Mouse (Mus musculus): ENCODE data around the gene Insm1. TPM values are rescaled to one million over a fixed set of nuclear protein-coding genes. Genes with fewer than 3 reads are reported as not detected.
A peak's percentile ranks its signal among the peaks of the same experiment; 100 is the strongest.

Insm1 gene
- polyA plus RNA-seq (2016; fragmentation: Nextera tagmentation; extraction: Ambion mirVana): 12.2 and 12.8 TPM in 2 replicates

DNA sequence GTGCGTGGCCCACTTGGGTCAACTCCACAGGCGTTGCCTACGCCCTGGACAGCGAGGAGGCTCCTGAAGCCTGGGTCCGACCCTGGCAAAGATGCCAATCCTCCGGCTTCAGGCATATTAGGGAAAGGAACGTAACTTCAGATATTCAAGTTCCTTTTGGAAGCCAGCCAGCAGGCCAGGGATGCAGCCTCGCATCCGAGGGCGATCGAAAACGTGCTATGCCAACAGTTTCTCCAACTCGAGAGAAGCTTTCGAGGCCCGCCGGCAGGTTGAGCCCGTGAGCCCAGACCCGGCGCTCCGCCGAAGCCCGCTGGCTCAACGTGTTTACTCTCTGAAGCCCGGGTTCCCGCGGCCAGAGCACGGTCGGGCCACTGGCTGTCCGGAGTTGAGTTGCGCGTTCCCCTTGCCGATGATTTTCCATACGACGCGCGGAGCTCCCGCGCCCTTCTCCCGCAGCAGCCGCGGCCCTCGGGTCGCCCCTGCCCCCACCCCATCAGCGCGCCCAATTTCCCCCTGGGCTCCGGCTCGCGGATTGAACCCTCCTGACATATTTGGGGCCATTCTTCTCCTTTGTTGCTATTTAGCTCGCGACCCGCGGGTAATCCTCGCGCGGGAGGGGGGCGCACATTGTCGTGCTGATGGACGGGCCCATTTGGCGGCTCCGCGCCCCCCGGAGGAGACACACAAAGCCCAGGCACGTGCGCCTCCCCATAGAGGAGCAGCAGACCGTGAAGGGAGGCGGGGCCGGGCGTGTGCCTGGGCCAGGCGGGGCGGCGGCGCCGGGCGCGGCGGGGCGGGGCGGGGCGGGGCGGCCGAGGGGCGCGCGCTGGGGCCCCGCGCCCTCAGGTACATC lies at the start of gene Insm1:
Insm1 (plus strand) TSS at position 846 of the 853 bp plus-strand sequence.
- Histone ChIP-seq H3K27me3 (peaks cover 58% of the 10 kb centered on the region), H3K9ac (replicated peaks) (peak within 1 kb of the TSS; percentile 90), H3K4me1 (peaks cover 70% of the 10 kb centered on the region), H3K36me3 (no peaks in the 10 kb centered on the region), H3K27ac (replicated peaks) (peak within 1 kb of the TSS; percentile 98), H3K4me3 (peak within 1 kb of the TSS; percentile 81), H3K4me2 (replicated peaks) (peak within 1 kb of the TSS; percentile 79), H3K9me3 (no peaks in the 10 kb centered on the region)
- under 1% methylated on average over 64 of the region's 86 CpGs for WGBS
- peak; percentile 71 for ATAC-seq (ENCODE audit: low FRiP score, low read depth)

DNA sequence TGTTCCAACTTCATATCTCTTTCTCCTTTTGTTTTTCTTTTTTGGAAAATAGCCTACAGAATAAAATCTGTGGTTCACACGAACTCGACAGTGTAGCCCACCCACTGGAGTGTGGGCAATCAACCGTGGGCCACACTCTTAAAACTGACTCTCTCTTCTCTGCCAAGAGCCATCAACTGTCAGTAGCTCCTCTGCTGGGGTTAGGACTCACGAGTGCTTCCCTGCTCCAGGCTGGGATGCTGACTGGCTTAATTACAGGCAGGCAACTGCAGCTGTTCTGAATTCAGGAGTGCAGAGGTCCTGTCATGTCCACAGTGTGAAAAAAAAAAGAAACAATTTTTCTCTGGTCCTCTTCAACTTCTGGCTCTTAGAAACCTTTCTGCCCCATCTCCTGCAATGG lies 49.6 kb upstream of the Insm1 start:
- no peak overlapping the region for H3K4me2 ChIP-seq (replicated peaks)
- H3K4me1 ChIP-seq: peaks cover 19% of the 10 kb centered on the region
- 50% methylated on average over 4 of the region's 4 CpGs for WGBS
- H3K27me3 ChIP-seq: no peaks in the 10 kb centered on the region
- ATAC-seq (ENCODE audit: low FRiP score, low read depth): no peak
- H3K27ac ChIP-seq (replicated peaks): no peak overlapping the region
- no peak overlapping the region for H3K9ac ChIP-seq (replicated peaks)
- no peaks in the 10 kb centered on the region for H3K36me3 ChIP-seq
- H3K9me3 ChIP-seq: no peaks in the 10 kb centered on the region
- no peak overlapping the region for H3K4me3 ChIP-seq

DNA sequence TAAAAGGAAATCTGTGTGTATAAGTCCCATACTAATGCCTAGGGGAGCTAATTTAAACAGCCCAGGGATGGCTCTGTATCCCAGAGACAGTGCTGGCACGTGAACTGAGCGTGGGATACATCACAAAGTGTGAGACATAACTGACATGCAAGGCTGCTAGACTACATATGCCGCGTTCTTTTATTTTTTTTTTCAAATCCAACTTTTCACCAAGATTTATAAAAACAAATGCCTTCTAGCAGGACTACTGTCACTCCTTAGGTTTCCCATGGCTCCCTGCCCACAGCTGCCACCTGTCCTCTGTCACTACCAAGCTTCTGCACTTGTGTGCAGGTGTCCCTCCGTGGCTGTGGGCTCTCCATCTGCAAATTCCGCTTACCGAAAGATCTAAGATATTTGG lies 47.5 kb upstream of the Insm1 start:
- H3K4me1 ChIP-seq: peaks cover 7% of the 10 kb centered on the region; the same call in 1 of the 2 replicates
- WGBS: 91% methylated on average over 7 of the region's 7 CpGs
- no peak for ATAC-seq (ENCODE audit: low FRiP score, low read depth)
- no peaks in the 10 kb centered on the region for H3K27me3 ChIP-seq
- no peak overlapping the region for H3K4me2 ChIP-seq (replicated peaks)
- no peak overlapping the region for H3K9ac ChIP-seq (replicated peaks)
- H3K27ac ChIP-seq (replicated peaks): no peak overlapping the region
- H3K9me3 ChIP-seq: no peaks in the 10 kb centered on the region
- H3K36me3 ChIP-seq: no peaks in the 10 kb centered on the region
- no peak overlapping the region for H3K4me3 ChIP-seq

DNA sequence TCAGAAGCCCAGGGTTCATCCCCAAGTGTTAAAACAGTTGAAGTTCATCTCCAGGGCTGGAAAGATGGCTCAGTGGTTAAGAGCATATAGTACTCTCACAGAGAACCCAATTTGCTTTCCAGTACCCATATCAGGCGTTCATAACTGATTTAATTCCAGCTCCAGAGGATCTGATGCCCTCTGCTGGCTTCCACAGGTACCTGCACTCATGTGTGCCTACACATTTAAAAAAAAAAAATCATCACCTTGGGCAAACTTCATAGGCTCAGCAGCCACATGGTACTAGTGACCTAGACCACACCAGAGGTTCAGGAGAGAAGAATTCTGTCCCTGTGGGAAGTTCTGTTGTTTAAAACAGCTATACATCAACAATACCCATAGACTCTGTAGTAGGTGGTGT lies 43.0 kb upstream of the Insm1 start:
- no peak overlapping the region for H3K4me2 ChIP-seq (replicated peaks)
- H3K4me3 ChIP-seq: no peak overlapping the region
- H3K27me3 ChIP-seq: 0 out of 2 replicates have a peak, but pooled peaks cover 3% of the 10 kb centered on the region
- H3K4me1 ChIP-seq: no peaks in the 10 kb centered on the region
- H3K36me3 ChIP-seq: no peaks in the 10 kb centered on the region
- H3K9ac ChIP-seq (replicated peaks): no peak overlapping the region
- no peak for ATAC-seq (ENCODE audit: low FRiP score, low read depth)
- H3K27ac ChIP-seq (replicated peaks): no peak overlapping the region
- WGBS: 75% methylated on average over 1 of the region's 1 CpGs
- H3K9me3 ChIP-seq: no peaks in the 10 kb centered on the region

DNA sequence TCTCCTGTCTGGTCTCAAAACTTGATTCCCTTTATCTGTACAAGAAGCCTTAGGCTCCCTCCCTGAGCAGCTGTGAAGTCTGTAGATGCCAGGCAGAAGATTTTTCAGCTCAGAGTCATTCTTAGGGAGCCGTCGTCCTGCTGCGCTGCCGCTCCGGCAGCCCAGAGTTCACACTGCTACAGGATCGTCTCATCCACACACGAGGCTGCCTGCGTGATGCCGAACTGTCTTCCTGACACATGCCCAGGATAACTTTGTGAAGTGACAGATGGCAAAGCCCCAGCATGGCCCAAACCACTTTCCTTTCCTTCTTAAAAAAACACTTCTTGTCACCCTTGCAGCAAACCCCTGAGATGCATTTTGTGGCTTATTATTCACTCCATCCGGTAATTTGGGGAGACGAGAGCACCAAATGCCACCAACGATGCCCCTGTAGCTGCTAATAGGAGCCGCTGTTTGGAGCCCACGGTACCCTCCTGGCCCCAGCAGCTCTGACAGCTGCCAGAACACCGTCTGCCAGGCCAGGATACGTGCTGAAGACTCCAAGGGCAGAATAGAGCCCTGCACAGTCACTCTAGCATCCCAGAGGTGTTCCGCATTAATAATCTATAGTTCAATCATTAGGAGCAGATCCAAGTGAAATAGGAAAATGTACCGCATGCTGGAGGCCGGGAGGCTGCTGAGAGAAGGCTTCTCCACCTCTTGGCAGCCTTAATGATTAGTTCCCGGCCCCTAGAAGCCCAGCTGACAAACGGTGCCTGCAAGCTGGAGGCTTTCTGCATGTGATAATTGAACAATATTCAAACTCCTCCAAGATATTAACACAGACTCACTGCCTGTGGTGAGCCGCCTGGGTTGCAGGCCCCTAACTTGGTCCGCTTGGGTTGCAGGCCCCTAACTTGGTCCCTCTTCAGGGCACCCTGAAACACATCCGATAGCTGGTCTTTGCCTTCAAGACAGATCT lies 37.6 kb upstream of the Insm1 start:
- Histone ChIP-seq H3K4me2 (replicated peaks) (no peak overlapping the region), H3K36me3 (no peaks in the 10 kb centered on the region), H3K9me3 (no peaks in the 10 kb centered on the region), H3K4me3 (no peak overlapping the region), H3K4me1 (peaks cover 5% of the 10 kb centered on the region; the same call in 1 of the 2 replicates), H3K9ac (replicated peaks) (no peak overlapping the region), H3K27me3 (0 out of 2 replicates have a peak, but pooled peaks cover 3% of the 10 kb centered on the region), H3K27ac (replicated peaks) (peak overlapping the region; percentile 26; the same call in 1 of the 2 replicates)
- 75% methylated on average over 24 of the region's 24 CpGs for WGBS
- no peak for ATAC-seq (ENCODE audit: low FRiP score, low read depth)

DNA sequence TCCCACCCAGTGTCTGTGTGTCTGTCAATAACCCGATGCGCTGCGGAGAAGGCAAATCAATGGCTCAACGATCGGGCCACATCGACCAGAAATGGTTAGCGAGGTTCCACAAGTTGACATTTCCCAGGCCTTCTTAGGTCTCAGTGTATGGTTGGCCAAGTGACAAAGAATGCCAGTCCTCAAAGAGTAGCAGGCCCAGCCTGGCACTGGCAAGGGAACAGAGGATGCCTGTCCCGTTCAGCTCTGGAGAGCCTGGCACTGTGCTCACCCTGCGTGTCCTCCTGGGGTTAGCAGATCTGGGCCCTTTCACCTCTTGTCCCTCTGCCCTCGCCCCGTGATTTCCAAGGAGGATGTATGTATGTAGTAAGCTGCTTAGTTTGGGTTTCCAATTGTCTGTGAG lies 25.6 kb upstream of the Insm1 start:
- Histone ChIP-seq H3K4me3 (no peak overlapping the region), H3K4me1 (0 out of 2 replicates have a peak, but pooled peaks cover 4% of the 10 kb centered on the region), H3K9ac (replicated peaks) (no peak overlapping the region), H3K27me3 (peaks cover 15% of the 10 kb centered on the region), H3K36me3 (no peaks in the 10 kb centered on the region), H3K27ac (replicated peaks) (no peak overlapping the region), H3K9me3 (no peaks in the 10 kb centered on the region), H3K4me2 (replicated peaks) (no peak overlapping the region)
- ATAC-seq (ENCODE audit: low FRiP score, low read depth): no peak
- 91% methylated on average over 11 of the region's 11 CpGs for WGBS

DNA sequence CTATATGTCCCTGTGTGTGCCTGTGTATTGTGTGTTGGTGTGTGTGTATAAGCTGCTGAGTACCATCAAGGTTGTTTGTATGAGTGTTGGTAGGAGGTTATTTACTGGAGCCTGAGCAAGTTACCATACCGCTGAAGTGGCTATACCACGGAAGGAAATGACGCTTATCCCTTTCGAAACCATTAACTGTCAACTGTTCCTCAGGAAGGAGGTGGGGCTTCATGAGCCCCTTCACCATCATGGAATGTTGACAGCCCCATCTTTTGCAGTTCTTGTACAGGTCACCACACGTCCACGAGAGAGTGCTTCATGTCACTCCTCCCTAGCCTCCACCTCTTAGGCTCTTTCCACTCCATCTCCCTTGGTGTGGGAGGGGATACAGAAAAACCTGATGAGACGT lies 23.8 kb upstream of the Insm1 start:
- peaks cover 12% of the 10 kb centered on the region; the same call in 1 of the 2 replicates for H3K27me3 ChIP-seq
- no peak for ATAC-seq (ENCODE audit: low FRiP score, low read depth)
- no peak overlapping the region for H3K27ac ChIP-seq (replicated peaks)
- H3K4me3 ChIP-seq: no peak overlapping the region
- H3K4me2 ChIP-seq (replicated peaks): no peak overlapping the region
- no peaks in the 10 kb centered on the region for H3K36me3 ChIP-seq
- H3K4me1 ChIP-seq: 0 out of 2 replicates have a peak, but pooled peaks cover 4% of the 10 kb centered on the region
- H3K9me3 ChIP-seq: no peaks in the 10 kb centered on the region
- no peak overlapping the region for H3K9ac ChIP-seq (replicated peaks)
- 88% methylated on average over 7 of the region's 7 CpGs for WGBS

DNA sequence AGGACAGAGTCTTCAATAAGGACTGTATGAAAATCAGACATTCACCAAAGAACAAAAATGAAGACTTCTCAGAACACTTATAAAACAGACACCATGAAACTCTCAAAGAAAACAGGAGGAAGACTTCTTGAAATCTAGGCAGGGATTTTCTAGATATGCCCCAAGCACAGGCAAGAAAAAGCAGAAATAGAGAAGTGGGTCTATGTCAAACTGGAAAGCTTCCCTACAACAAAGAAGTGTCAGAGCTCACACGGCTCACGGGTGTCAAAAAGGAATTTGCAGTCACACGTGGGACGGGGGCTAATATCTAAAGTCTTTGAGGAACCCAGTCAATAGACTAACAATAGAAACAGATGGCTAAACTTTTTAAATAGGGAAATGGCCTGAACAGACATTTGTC lies 10.8 kb upstream of the Insm1 start:
- ATAC-seq (ENCODE audit: low FRiP score, low read depth): no peak
- 27% methylated on average over 4 of the region's 4 CpGs for WGBS
- Histone ChIP-seq H3K9ac (replicated peaks) (no peak overlapping the region), H3K36me3 (no peaks in the 10 kb centered on the region), H3K27ac (replicated peaks) (no peak overlapping the region), H3K9me3 (no peaks in the 10 kb centered on the region), H3K4me2 (replicated peaks) (no peak overlapping the region), H3K4me1 (peaks cover 13% of the 10 kb centered on the region), H3K4me3 (no peak overlapping the region), H3K27me3 (peaks cover 31% of the 10 kb centered on the region)

DNA sequence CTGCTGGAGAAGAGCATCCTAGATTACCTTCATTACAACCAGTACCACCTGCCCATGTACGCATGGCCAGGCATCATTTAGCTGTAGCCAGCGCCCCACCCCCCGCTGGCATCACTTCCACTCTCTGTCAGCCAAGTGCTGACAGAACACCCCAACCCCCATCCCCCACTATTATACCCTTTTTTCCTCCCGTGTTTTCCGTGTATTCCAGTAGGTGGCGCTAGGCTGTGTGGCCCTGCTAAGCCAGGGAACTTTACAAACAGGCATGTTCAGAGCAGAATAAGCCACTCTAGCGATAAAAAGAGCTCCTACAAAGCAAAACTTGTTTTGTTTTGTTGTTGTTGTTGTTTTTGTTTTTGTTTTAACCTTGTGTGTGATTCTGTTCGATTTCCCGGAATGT lies 7.0 kb upstream of the Insm1 start:
- H3K4me2 ChIP-seq (replicated peaks): no peak overlapping the region
- H3K9me3 ChIP-seq: no peaks in the 10 kb centered on the region
- ATAC-seq (ENCODE audit: low FRiP score, low read depth): no peak
- H3K27ac ChIP-seq (replicated peaks): no peak overlapping the region
- H3K36me3 ChIP-seq: no peaks in the 10 kb centered on the region
- 3% methylated on average over 9 of the region's 9 CpGs for WGBS
- peaks cover 48% of the 10 kb centered on the region for H3K4me1 ChIP-seq
- no peak overlapping the region for H3K4me3 ChIP-seq
- H3K9ac ChIP-seq (replicated peaks): no peak overlapping the region
- peaks cover 51% of the 10 kb centered on the region for H3K27me3 ChIP-seq

DNA sequence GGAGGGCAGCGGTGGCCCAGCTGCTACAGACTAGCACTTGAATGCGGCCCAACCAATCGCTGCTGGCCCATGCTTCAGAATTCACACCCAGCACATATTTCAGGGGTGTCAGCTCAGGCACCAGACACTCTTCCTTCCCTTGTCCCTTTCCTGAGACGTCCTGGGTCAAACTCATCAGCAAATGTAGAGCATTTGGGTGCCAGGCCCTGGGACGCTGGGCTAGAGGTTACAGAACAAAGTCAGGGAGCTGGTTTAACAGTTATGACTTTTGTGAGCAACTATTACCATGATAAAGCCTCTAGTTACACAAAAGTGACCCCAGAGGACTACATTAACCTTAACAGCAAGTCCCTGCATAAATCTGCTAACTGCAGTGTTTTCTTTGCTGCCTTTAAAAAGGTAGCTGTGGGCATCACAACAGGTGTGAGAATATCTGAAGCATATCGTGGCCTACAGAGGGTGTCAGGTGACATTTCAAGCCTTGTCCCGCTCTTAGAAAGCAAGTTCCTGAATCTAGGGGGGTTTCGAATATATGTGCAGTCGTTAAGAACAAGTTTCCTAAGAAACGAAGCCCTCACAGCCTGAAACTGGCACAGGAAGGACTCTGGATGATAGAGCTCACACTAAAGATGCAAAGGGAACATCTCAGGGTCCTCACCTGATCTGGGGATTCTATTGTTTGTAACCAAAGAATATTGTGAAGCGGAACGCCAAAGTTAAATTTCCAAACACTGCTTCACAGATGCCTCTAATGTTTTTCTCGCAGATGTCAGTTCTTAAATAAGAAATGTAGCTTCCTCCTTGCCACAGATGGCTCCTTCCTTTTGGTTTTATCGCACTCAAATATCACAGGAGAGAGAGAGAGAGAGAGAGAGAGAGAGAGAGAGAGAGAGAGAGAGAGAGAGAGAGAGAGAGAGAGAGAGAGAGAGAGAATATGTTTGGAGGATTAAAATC lies 5.3 kb upstream of the Insm1 start:
- Histone ChIP-seq H3K4me2 (replicated peaks) (peak overlapping the region; percentile 51), H3K36me3 (no peaks in the 10 kb centered on the region), H3K4me1 (peaks cover 62% of the 10 kb centered on the region), H3K9me3 (no peaks in the 10 kb centered on the region), H3K4me3 (no peak overlapping the region), H3K27me3 (peaks cover 56% of the 10 kb centered on the region), H3K27ac (replicated peaks) (peak overlapping the region; percentile 94), H3K9ac (replicated peaks) (no peak overlapping the region)
- WGBS: 12% methylated on average over 14 of the region's 14 CpGs
- ATAC-seq (ENCODE audit: low FRiP score, low read depth): no peak
